Mouse (Mus musculus): ENCODE results near the gene Snf8. TPM values are rescaled to one million over a fixed set of nuclear protein-coding genes. Genes with fewer than 3 reads are reported as not detected.

Gene Snf8
- polyA plus RNA-seq (2015; fragmentation: Nextera tagmentation; extraction: Ambion mirVana), result 47.5 and 54.4 TPM in 2 replicates

- peaks cover 6% of the 10 kb centered on the region for H3K36me3 ChIP-seq (ENCODE audit: control insufficient read depth, insufficient read depth)
- H3K27me3 ChIP-seq (ENCODE audit: control insufficient read depth, insufficient read depth, low read depth, low read length), result no peaks in the 10 kb centered on the region
- peak within 1 kb of the TSS; percentile 86 for H3K4me2 ChIP-seq (ENCODE audit: low read depth, low read length)
- no peaks in the 10 kb centered on the region for H3K9me3 ChIP-seq (replicated peaks; ENCODE audit: control insufficient read depth, low read length)
- H3K4me1 ChIP-seq (ENCODE audit: control insufficient read depth, low read depth, low read length), result peaks cover 25% of the 10 kb centered on the region
- peak within 1 kb of the TSS; percentile 95 for H3K4me3 ChIP-seq (ENCODE audit: low read depth, low read length)
- ATAC-seq (ENCODE audit: low read depth), result peak; percentile 82
- H3K9ac ChIP-seq (ENCODE audit: low read depth, low read length), result peak within 1 kb of the TSS; percentile 87
- H3K27ac ChIP-seq (ENCODE audit: low read length), result peak within 1 kb of the TSS; percentile 65
- WGBS (ENCODE audit: insufficient replicate concordance), result under 1% methylated on average over 29 of the region's 29 CpGs
These were observed at the start of gene Snf8 for GRCm38 (mm10) chr11:96034596-96035052. Snf8 (plus strand) TSS chr11:96034885.

- WGBS (ENCODE audit: insufficient replicate concordance), result 39% methylated on average over 6 of the region's 6 CpGs
- Histone ChIP-seq H3K4me2 (ENCODE audit: low read depth, low read length) (peak overlapping the region; percentile 13), H3K36me3 (ENCODE audit: control insufficient read depth, insufficient read depth) (no peaks in the 10 kb centered on the region), H3K4me3 (ENCODE audit: low read depth, low read length) (no peak overlapping the region), H3K4me1 (ENCODE audit: control insufficient read depth, low read depth, low read length) (peaks cover 30% of the 10 kb centered on the region), H3K9ac (ENCODE audit: low read depth, low read length) (peak overlapping the region; percentile 15), H3K27ac (ENCODE audit: low read length) (peak overlapping the region; percentile 22; the same call in 1 of the 2 replicates), H3K27me3 (ENCODE audit: control insufficient read depth, insufficient read depth, low read depth, low read length) (no peaks in the 10 kb centered on the region), H3K9me3 (replicated peaks; ENCODE audit: control insufficient read depth, low read length) (no peaks in the 10 kb centered on the region)
- ATAC-seq (ENCODE audit: low read depth), result peak; percentile 60
These were observed 46.7 kb upstream of the Snf8 start for GRCm38 (mm10) chr11:95987854-95988447.

GRCm38 (mm10) chr11:95988533-95988932 is 46.2 kb upstream of the Snf8 start:
- ATAC-seq (ENCODE audit: low read depth), result 0 out of 2 replicates have a peak, but pooled peaks have one; percentile 31
- H3K9ac ChIP-seq (ENCODE audit: low read depth, low read length), result no peak overlapping the region; the same call in 1 of the 2 replicates
- 40% methylated on average over 9 of the region's 9 CpGs for WGBS (ENCODE audit: insufficient replicate concordance)

GRCm38 (mm10) chr11:95989864-95990263 is 44.8 kb upstream of the Snf8 start:
- H3K9ac ChIP-seq (ENCODE audit: low read depth, low read length), result no peak overlapping the region
- H3K27ac ChIP-seq (ENCODE audit: low read length), result no peak overlapping the region
- no peak overlapping the region for H3K4me2 ChIP-seq (ENCODE audit: low read depth, low read length)
- no peak overlapping the region for H3K4me3 ChIP-seq (ENCODE audit: low read depth, low read length)
- H3K36me3 ChIP-seq (ENCODE audit: control insufficient read depth, insufficient read depth), result no peaks in the 10 kb centered on the region
- ATAC-seq (ENCODE audit: low read depth), result no peak
- H3K9me3 ChIP-seq (replicated peaks; ENCODE audit: control insufficient read depth, low read length), result no peaks in the 10 kb centered on the region
- 74% methylated on average over 8 of the region's 8 CpGs for WGBS (ENCODE audit: insufficient replicate concordance)
- H3K27me3 ChIP-seq (ENCODE audit: control insufficient read depth, insufficient read depth, low read depth, low read length), result no peaks in the 10 kb centered on the region
- peaks cover 32% of the 10 kb centered on the region for H3K4me1 ChIP-seq (ENCODE audit: control insufficient read depth, low read depth, low read length)

More at GRCm38 (mm10) chr11:95988533-95988932, 46.2 kb upstream of the Snf8 start:
- peak overlapping the region; percentile 22; the same call in 1 of the 2 replicates for H3K27ac ChIP-seq (ENCODE audit: low read length)
- no peak overlapping the region for H3K4me3 ChIP-seq (ENCODE audit: low read depth, low read length)
- H3K27me3 ChIP-seq (ENCODE audit: control insufficient read depth, insufficient read depth, low read depth, low read length), result no peaks in the 10 kb centered on the region
- no peaks in the 10 kb centered on the region for H3K9me3 ChIP-seq (replicated peaks; ENCODE audit: control insufficient read depth, low read length)
- no peaks in the 10 kb centered on the region for H3K36me3 ChIP-seq (ENCODE audit: control insufficient read depth, insufficient read depth)
- H3K4me1 ChIP-seq (ENCODE audit: control insufficient read depth, low read depth, low read length), result peaks cover 32% of the 10 kb centered on the region
- 0 out of 2 replicates have a peak overlapping the region, but pooled peaks have one; percentile 13 for H3K4me2 ChIP-seq (ENCODE audit: low read depth, low read length)

- no peak overlapping the region for H3K9ac ChIP-seq (ENCODE audit: low read depth, low read length)
- H3K9me3 ChIP-seq (replicated peaks; ENCODE audit: control insufficient read depth, low read length), result no peaks in the 10 kb centered on the region
- no peaks in the 10 kb centered on the region for H3K36me3 ChIP-seq (ENCODE audit: control insufficient read depth, insufficient read depth)
- H3K27me3 ChIP-seq (ENCODE audit: control insufficient read depth, insufficient read depth, low read depth, low read length), result no peaks in the 10 kb centered on the region
- peak overlapping the region; percentile 65 for H3K27ac ChIP-seq (ENCODE audit: low read length)
- ATAC-seq (ENCODE audit: low read depth), result no peak
- peaks cover 32% of the 10 kb centered on the region for H3K4me1 ChIP-seq (ENCODE audit: control insufficient read depth, low read depth, low read length)
- 77% methylated on average over 4 of the region's 4 CpGs for WGBS (ENCODE audit: insufficient replicate concordance)
- no peak overlapping the region; the same call in 1 of the 2 replicates for H3K4me3 ChIP-seq (ENCODE audit: low read depth, low read length)
- H3K4me2 ChIP-seq (ENCODE audit: low read depth, low read length), result peak overlapping the region; percentile 66
These were observed 44.3 kb upstream of the Snf8 start for GRCm38 (mm10) chr11:95990431-95990830.

GRCm38 (mm10) chr11:95990886-95991708 is 43.6 kb upstream of the Snf8 start:
- Histone ChIP-seq H3K36me3 (ENCODE audit: control insufficient read depth, insufficient read depth) (no peaks in the 10 kb centered on the region), H3K9ac (ENCODE audit: low read depth, low read length) (peak overlapping the region; percentile 59), H3K9me3 (replicated peaks; ENCODE audit: control insufficient read depth, low read length) (no peaks in the 10 kb centered on the region), H3K4me2 (ENCODE audit: low read depth, low read length) (peak overlapping the region; percentile 66), H3K27ac (ENCODE audit: low read length) (peak overlapping the region; percentile 65), H3K4me3 (ENCODE audit: low read depth, low read length) (peak overlapping the region; percentile 49), H3K4me1 (ENCODE audit: control insufficient read depth, low read depth, low read length) (peaks cover 32% of the 10 kb centered on the region), H3K27me3 (ENCODE audit: control insufficient read depth, insufficient read depth, low read depth, low read length) (no peaks in the 10 kb centered on the region)
- WGBS (ENCODE audit: insufficient replicate concordance), result 33% methylated on average over 38 of the region's 49 CpGs
- ATAC-seq (ENCODE audit: low read depth), result peak; percentile 74

GRCm38 (mm10) chr11:95994151-95994550 is 40.5 kb upstream of the Snf8 start:
- no peak overlapping the region for H3K27ac ChIP-seq (ENCODE audit: low read length)
- 82% methylated on average over 8 of the region's 8 CpGs for WGBS (ENCODE audit: insufficient replicate concordance)
- H3K4me3 ChIP-seq (ENCODE audit: low read depth, low read length), result no peak overlapping the region
- no peak overlapping the region for H3K9ac ChIP-seq (ENCODE audit: low read depth, low read length)
- ATAC-seq (ENCODE audit: low read depth), result no peak
- no peak overlapping the region for H3K4me2 ChIP-seq (ENCODE audit: low read depth, low read length)
- H3K27me3 ChIP-seq (ENCODE audit: control insufficient read depth, insufficient read depth, low read depth, low read length), result no peaks in the 10 kb centered on the region
- no peaks in the 10 kb centered on the region; the same call in 1 of the 2 replicates for H3K36me3 ChIP-seq (ENCODE audit: control insufficient read depth, insufficient read depth)
- H3K4me1 ChIP-seq (ENCODE audit: control insufficient read depth, low read depth, low read length), result peaks cover 19% of the 10 kb centered on the region
- H3K9me3 ChIP-seq (replicated peaks; ENCODE audit: control insufficient read depth, low read length), result no peaks in the 10 kb centered on the region

GRCm38 (mm10) chr11:96003100-96003900 is 31.4 kb upstream of the Snf8 start:
- peaks cover 26% of the 10 kb centered on the region for H3K4me1 ChIP-seq (ENCODE audit: control insufficient read depth, low read depth, low read length)
- no peak overlapping the region for H3K27ac ChIP-seq (ENCODE audit: low read length)
- H3K36me3 ChIP-seq (ENCODE audit: control insufficient read depth, insufficient read depth), result no peaks in the 10 kb centered on the region
- H3K9ac ChIP-seq (ENCODE audit: low read depth, low read length), result peak overlapping the region; percentile 16; the same call in 1 of the 2 replicates
- WGBS (ENCODE audit: insufficient replicate concordance), result 16% methylated on average over 12 of the region's 12 CpGs
- no peaks in the 10 kb centered on the region for H3K9me3 ChIP-seq (replicated peaks; ENCODE audit: control insufficient read depth, low read length)
- peak overlapping the region; percentile 93 for H3K4me2 ChIP-seq (ENCODE audit: low read depth, low read length)
- H3K27me3 ChIP-seq (ENCODE audit: control insufficient read depth, insufficient read depth, low read depth, low read length), result peaks cover 41% of the 10 kb centered on the region
- no peak for ATAC-seq (ENCODE audit: low read depth)
- peak overlapping the region; percentile 12; the same call in 1 of the 2 replicates for H3K4me3 ChIP-seq (ENCODE audit: low read depth, low read length)
